Mouse (Mus musculus) embryonic facial prominence, embryonic 13.5 days (tissue): ENCODE results near the gene Rgs12. TPM values are rescaled to one million over a fixed set of nuclear protein-coding genes. Genes with fewer than 3 reads are reported as not detected.

Experiments
- ATAC-seq: fragments of 200-750 bp; cut with Nextera tagmentation; 2 replicates; pipeline ENCODE4 v1.8.0; 2017; ENCODE audit warnings: low read depth; ENCODE audit not compliant: insufficient number of reproducible peaks, insufficient read depth, low FRiP score, low TSS enrichment
- H3K27ac ChIP-seq: fragments of 300-500 bp; sonication (generic); 2 replicates; pipeline ENCODE4 v1.5.1; 2015; ENCODE audit warnings: moderate library complexity, mild to moderate bottlenecking, inconsistent platforms
- H3K27me3 ChIP-seq: fragments of 300-500 bp; sonication (generic); 2 replicates; pipeline ENCODE4 v1.6.1; 2015; ENCODE audit warnings: mild to moderate bottlenecking, inconsistent platforms
- H3K36me3 ChIP-seq: fragments of 300-500 bp; sonication (generic); 2 replicates; pipeline ENCODE4 v1.6.1; 2015; ENCODE audit warnings: mild to moderate bottlenecking, inconsistent platforms
- H3K4me1 ChIP-seq: fragments of 300-500 bp; sonication (generic); 2 replicates; pipeline ENCODE4 v1.6.1; 2015; ENCODE audit warnings: inconsistent platforms
- H3K4me2 ChIP-seq: fragments of 300-500 bp; sonication (generic); 2 replicates; pipeline ENCODE4 v1.6.1; 2015; ENCODE audit warnings: moderate library complexity, mild to moderate bottlenecking, inconsistent platforms
- H3K4me3 ChIP-seq: fragments of 300-500 bp; sonication (generic); 2 replicates; pipeline ENCODE4 v1.5.1; 2015; ENCODE audit warnings: mild to moderate bottlenecking, inconsistent platforms
- H3K9ac ChIP-seq: fragments of 300-500 bp; sonication (generic); 2 replicates; pipeline ENCODE4 v1.6.1; 2015; ENCODE audit warnings: mild to moderate bottlenecking, inconsistent platforms
- H3K9me3 ChIP-seq: fragments of 300-500 bp; sonication (generic); 2 replicates; pipeline ENCODE4 v1.6.1; 2016; ENCODE audit warnings: inconsistent platforms
- WGBS: fragments of 180-500 bp; shearing (Covaris S2); methylation state at CpG from one replicate; pipeline ENCODE4 v1.1.7; 2015; ENCODE audit warnings: mixed read lengths; 5-methylcytosine and 5-hydroxymethylcytosine counted together
- polyA plus RNA-seq: library from polyadenylated mRNA; unstranded; fragments of >200 nt; fragmentation: Nextera tagmentation; extraction: Ambion mirVana; gene quantifications from 2 replicates; pipeline ENCODE4 v1.2.1, GENCODE M21; 2015

The Rgs12 gene
- polyA plus RNA-seq: 48.9 and 50.7 TPM in 2 replicates

GRCm38 (mm10) chr5:34948861-34949760, at the start of gene Rgs12:
Gene Rgs12 (plus strand): TSS chr5:34949445.
- Histone ChIP-seq H3K9ac (peak within 1 kb of the TSS; percentile 97), H3K4me2 (peak within 1 kb of the TSS; percentile 74), H3K4me1 (peaks cover 23% of the 10 kb centered on the region), H3K27ac (peak within 1 kb of the TSS; percentile 90), H3K36me3 (peaks cover 22% of the 10 kb centered on the region), H3K4me3 (peak within 1 kb of the TSS; percentile 86), H3K9me3 (peaks cover 5% of the 10 kb centered on the region; the same call in 1 of the 2 replicates), H3K27me3 (0 out of 2 replicates have a peak, but pooled peaks cover 5% of the 10 kb centered on the region)
- 1% methylated on average over 75 of the region's 84 CpGs for WGBS
- ATAC-seq: peak; percentile 95

- no peaks in the 10 kb centered on the region for H3K9me3 ChIP-seq
- no peak overlapping the region for H3K27ac ChIP-seq
- peaks cover 93% of the 10 kb centered on the region for H3K36me3 ChIP-seq
- no peak overlapping the region for H3K4me3 ChIP-seq
- no peak overlapping the region for H3K9ac ChIP-seq
- 0 out of 2 replicates have a peak, but pooled peaks cover 4% of the 10 kb centered on the region for H3K4me1 ChIP-seq
- WGBS: 99% methylated on average over 6 of the region's 6 CpGs
- ATAC-seq: no peak
- H3K27me3 ChIP-seq: no peaks in the 10 kb centered on the region
- H3K4me2 ChIP-seq: no peak overlapping the region
These were observed 49.3 kb upstream of the Rgs12 start for GRCm38 (mm10) chr5:34899787-34900469.

GRCm38 (mm10) chr5:34902371-34902770, 46.9 kb upstream of the Rgs12 start:
- Histone ChIP-seq H3K4me2 (no peak overlapping the region), H3K4me3 (no peak overlapping the region), H3K9ac (no peak overlapping the region), H3K4me1 (0 out of 2 replicates have a peak, but pooled peaks cover 4% of the 10 kb centered on the region), H3K36me3 (peaks cover 95% of the 10 kb centered on the region), H3K27ac (no peak overlapping the region), H3K27me3 (no peaks in the 10 kb centered on the region), H3K9me3 (no peaks in the 10 kb centered on the region)
- ATAC-seq: no peak

GRCm38 (mm10) chr5:34902811-34903385, 46.3 kb upstream of the Rgs12 start:
- peaks cover 95% of the 10 kb centered on the region for H3K36me3 ChIP-seq
- H3K27ac ChIP-seq: no peak overlapping the region
- ATAC-seq: 0 out of 2 replicates have a peak, but pooled peaks have one; percentile 32
- no peak overlapping the region for H3K9ac ChIP-seq
- no peak overlapping the region for H3K4me2 ChIP-seq
- 80% methylated on average over 5 of the region's 5 CpGs for WGBS
- 0 out of 2 replicates have a peak, but pooled peaks cover 4% of the 10 kb centered on the region for H3K4me1 ChIP-seq
- no peaks in the 10 kb centered on the region for H3K9me3 ChIP-seq
- no peak overlapping the region for H3K4me3 ChIP-seq
- H3K27me3 ChIP-seq: no peaks in the 10 kb centered on the region

GRCm38 (mm10) chr5:34904412-34904811, 44.8 kb upstream of the Rgs12 start:
- Histone ChIP-seq H3K36me3 (peaks cover 95% of the 10 kb centered on the region), H3K4me2 (no peak overlapping the region), H3K4me1 (0 out of 2 replicates have a peak, but pooled peaks cover 8% of the 10 kb centered on the region), H3K27ac (no peak overlapping the region), H3K9me3 (no peaks in the 10 kb centered on the region), H3K4me3 (no peak overlapping the region), H3K9ac (no peak overlapping the region), H3K27me3 (no peaks in the 10 kb centered on the region)
- no peak for ATAC-seq

GRCm38 (mm10) chr5:34907230-34907629, 42.0 kb upstream of the Rgs12 start:
- Histone ChIP-seq H3K36me3 (peaks cover 82% of the 10 kb centered on the region), H3K4me2 (no peak overlapping the region), H3K4me3 (no peak overlapping the region), H3K27ac (no peak overlapping the region), H3K9me3 (no peaks in the 10 kb centered on the region), H3K27me3 (no peaks in the 10 kb centered on the region), H3K4me1 (0 out of 2 replicates have a peak, but pooled peaks cover 8% of the 10 kb centered on the region), H3K9ac (no peak overlapping the region)
- peak; percentile 63; the same call in 1 of the 2 replicates for ATAC-seq
- 94% methylated on average over 4 of the region's 4 CpGs for WGBS

GRCm38 (mm10) chr5:34907910-34908725, 41.1 kb upstream of the Rgs12 start, which contains the start of gene Msantd1:
Gene Msantd1 (plus strand): TSS chr5:34908012.
- 70% methylated on average over 6 of the region's 6 CpGs for WGBS
- no peak within 1 kb of the TSS for H3K4me2 ChIP-seq
- no peaks in the 10 kb centered on the region for H3K27me3 ChIP-seq
- H3K4me3 ChIP-seq: no peak within 1 kb of the TSS
- 0 out of 2 replicates have a peak, but pooled peaks cover 4% of the 10 kb centered on the region for H3K4me1 ChIP-seq
- H3K27ac ChIP-seq: no peak within 1 kb of the TSS
- ATAC-seq: no peak
- H3K9me3 ChIP-seq: no peaks in the 10 kb centered on the region
- no peak within 1 kb of the TSS for H3K9ac ChIP-seq
- H3K36me3 ChIP-seq: peaks cover 73% of the 10 kb centered on the region

- WGBS: 81% methylated on average over 9 of the region's 9 CpGs
- no peak; the same call in 1 of the 2 replicates for ATAC-seq
- Histone ChIP-seq H3K36me3 (peaks cover 67% of the 10 kb centered on the region), H3K27me3 (no peaks in the 10 kb centered on the region), H3K4me1 (0 out of 2 replicates have a peak, but pooled peaks cover 4% of the 10 kb centered on the region), H3K4me2 (no peak overlapping the region), H3K4me3 (no peak overlapping the region), H3K9ac (no peak overlapping the region), H3K27ac (no peak overlapping the region), H3K9me3 (no peaks in the 10 kb centered on the region)
These were observed 40.3 kb upstream of the Rgs12 start for GRCm38 (mm10) chr5:34908726-34909633.

GRCm38 (mm10) chr5:34909634-34910503, 39.4 kb upstream of the Rgs12 start:
- Histone ChIP-seq H3K4me3 (no peak overlapping the region), H3K4me2 (no peak overlapping the region), H3K27me3 (no peaks in the 10 kb centered on the region), H3K36me3 (peaks cover 59% of the 10 kb centered on the region), H3K27ac (no peak overlapping the region), H3K9ac (no peak overlapping the region), H3K9me3 (no peaks in the 10 kb centered on the region), H3K4me1 (0 out of 2 replicates have a peak, but pooled peaks cover 4% of the 10 kb centered on the region)
- ATAC-seq: no peak
- 93% methylated on average over 1 of the region's 1 CpGs for WGBS
